Mouse (Mus musculus): ENCODE data around the gene Wdfy4. TPM values are rescaled to one million over a fixed set of nuclear protein-coding genes. Genes with fewer than 3 reads are reported as not detected.

Gene Wdfy4
- polyA plus RNA-seq, 1 experiment from 2014 or later, result 0.19 TPM

GRCm38 (mm10) chr14:33072351-33072750 lies 113.0 kb downstream of the Wdfy4 start:
- Histone ChIP-seq H3K9ac (no peak overlapping the region), H3K27me3 (ENCODE audit: control insufficient read depth, insufficient read depth, low read length) (peaks cover 2% of the 10 kb centered on the region; the same call in 1 of the 2 replicates), H3K4me2 (replicated peaks) (no peak overlapping the region), H3K4me1 (replicated peaks; ENCODE audit: control insufficient read depth, insufficient read depth, low read length) (no peaks in the 10 kb centered on the region), H3K36me3 (replicated peaks; ENCODE audit: control insufficient read depth, insufficient read depth) (no peaks in the 10 kb centered on the region), H3K27ac (no peak overlapping the region), H3K9me3 (ENCODE audit: control insufficient read depth, low read length) (no peaks in the 10 kb centered on the region), H3K4me3 (replicated peaks; ENCODE audit: low read length) (no peak overlapping the region)
- no peak for DNase-seq (ENCODE audit: low spot score)
- no peak for ATAC-seq (ENCODE audit: low FRiP score)
- 91% methylated on average over 7 of the region's 7 CpGs for WGBS

DNA sequence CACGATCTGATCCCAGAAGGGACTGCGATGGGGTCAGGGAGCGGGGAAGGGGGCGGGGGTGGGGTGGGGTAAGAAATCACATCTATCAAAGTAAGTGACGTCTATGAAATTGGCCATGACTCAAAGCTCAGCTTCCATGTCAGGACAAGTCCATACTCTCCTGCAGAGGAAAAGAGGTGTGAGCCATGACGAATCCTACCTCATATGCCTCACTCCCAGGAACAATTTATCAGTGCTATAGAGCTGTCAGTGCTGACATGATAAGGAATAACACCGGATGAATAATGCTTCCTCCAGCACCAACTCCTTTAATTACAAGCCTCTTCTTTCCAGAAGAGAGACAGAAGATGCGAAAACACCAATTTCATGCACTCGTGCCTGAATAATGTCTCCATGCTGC lies 117.6 kb downstream of the Wdfy4 start:
- no peak for DNase-seq (ENCODE audit: low spot score)

DNA sequence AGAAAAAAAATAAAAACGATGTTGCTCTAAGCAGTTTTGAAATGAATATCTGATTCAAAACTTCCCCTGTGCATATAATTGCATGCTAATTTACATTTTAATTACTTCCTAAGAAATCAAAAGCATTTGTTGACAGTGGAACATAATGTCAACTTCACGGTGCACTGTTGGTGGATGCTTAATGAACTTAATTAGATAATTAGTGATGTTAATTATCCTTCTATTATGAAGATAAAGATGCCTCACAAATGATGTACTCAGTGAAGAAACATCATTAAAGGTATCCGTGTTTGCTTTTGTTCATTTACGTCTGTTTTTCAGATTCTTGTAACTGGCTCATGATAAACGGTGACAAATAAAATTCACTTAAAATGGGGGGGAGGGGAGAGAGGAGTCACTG lies 122.3 kb downstream of the Wdfy4 start:
- WGBS, result 46% methylated on average over 5 of the region's 5 CpGs
- DNase-seq (ENCODE audit: low spot score), result no peak

More for the DNA sequence above, 117.6 kb downstream of the Wdfy4 start:
- no peak for ATAC-seq (ENCODE audit: low FRiP score)
- Histone ChIP-seq H3K9ac (no peak overlapping the region), H3K27me3 (ENCODE audit: control insufficient read depth, insufficient read depth, low read length) (peaks cover 2% of the 10 kb centered on the region; the same call in 1 of the 2 replicates), H3K9me3 (ENCODE audit: control insufficient read depth, low read length) (no peaks in the 10 kb centered on the region), H3K4me3 (replicated peaks; ENCODE audit: low read length) (no peak overlapping the region), H3K36me3 (replicated peaks; ENCODE audit: control insufficient read depth, insufficient read depth) (no peaks in the 10 kb centered on the region), H3K4me2 (replicated peaks) (no peak overlapping the region), H3K4me1 (replicated peaks; ENCODE audit: control insufficient read depth, insufficient read depth, low read length) (0 out of 2 replicates have a peak, but pooled peaks cover 3% of the 10 kb centered on the region), H3K27ac (no peak overlapping the region)
- WGBS, result 55% methylated on average over 9 of the region's 9 CpGs

GRCm38 (mm10) chr14:33058881-33059660 lies 126.2 kb downstream of the Wdfy4 start:
- no peak overlapping the region for H3K9ac ChIP-seq
- no peak overlapping the region for H3K27ac ChIP-seq
- WGBS, result 96% methylated on average over 7 of the region's 7 CpGs
- no peak overlapping the region for H3K4me3 ChIP-seq (replicated peaks; ENCODE audit: low read length)
- H3K9me3 ChIP-seq (ENCODE audit: control insufficient read depth, low read length), result no peaks in the 10 kb centered on the region
- no peak for ATAC-seq (ENCODE audit: low FRiP score)
- DNase-seq (ENCODE audit: low spot score), result no peak
- H3K4me1 ChIP-seq (replicated peaks; ENCODE audit: control insufficient read depth, insufficient read depth, low read length), result 0 out of 2 replicates have a peak, but pooled peaks cover 9% of the 10 kb centered on the region
- H3K27me3 ChIP-seq (ENCODE audit: control insufficient read depth, insufficient read depth, low read length), result no peaks in the 10 kb centered on the region
- H3K36me3 ChIP-seq (replicated peaks; ENCODE audit: control insufficient read depth, insufficient read depth), result no peaks in the 10 kb centered on the region
- no peak overlapping the region for H3K4me2 ChIP-seq (replicated peaks)

More for the DNA sequence above, 122.3 kb downstream of the Wdfy4 start:
- Histone ChIP-seq H3K9ac (no peak overlapping the region), H3K4me1 (replicated peaks; ENCODE audit: control insufficient read depth, insufficient read depth, low read length) (0 out of 2 replicates have a peak, but pooled peaks cover 3% of the 10 kb centered on the region), H3K36me3 (replicated peaks; ENCODE audit: control insufficient read depth, insufficient read depth) (no peaks in the 10 kb centered on the region), H3K27me3 (ENCODE audit: control insufficient read depth, insufficient read depth, low read length) (no peaks in the 10 kb centered on the region), H3K9me3 (ENCODE audit: control insufficient read depth, low read length) (no peaks in the 10 kb centered on the region), H3K4me2 (replicated peaks) (no peak overlapping the region), H3K27ac (no peak overlapping the region), H3K4me3 (replicated peaks; ENCODE audit: low read length) (no peak overlapping the region)
- ATAC-seq (ENCODE audit: low FRiP score), result no peak

- H3K9ac ChIP-seq, result no peak overlapping the region
- H3K9me3 ChIP-seq (ENCODE audit: control insufficient read depth, low read length), result no peaks in the 10 kb centered on the region
- DNase-seq (ENCODE audit: low spot score), result no peak
- ATAC-seq (ENCODE audit: low FRiP score), result no peak
- H3K4me3 ChIP-seq (replicated peaks; ENCODE audit: low read length), result no peak overlapping the region
- WGBS, result 29% methylated on average over 8 of the region's 8 CpGs
- no peaks in the 10 kb centered on the region for H3K36me3 ChIP-seq (replicated peaks; ENCODE audit: control insufficient read depth, insufficient read depth)
- H3K4me1 ChIP-seq (replicated peaks; ENCODE audit: control insufficient read depth, insufficient read depth, low read length), result 0 out of 2 replicates have a peak, but pooled peaks cover 12% of the 10 kb centered on the region
- no peak overlapping the region for H3K27ac ChIP-seq
- H3K27me3 ChIP-seq (ENCODE audit: control insufficient read depth, insufficient read depth, low read length), result no peaks in the 10 kb centered on the region
- no peak overlapping the region for H3K4me2 ChIP-seq (replicated peaks)
Measured at GRCm38 (mm10) chr14:33053441-33053840, 131.9 kb downstream of the Wdfy4 start.

DNA sequence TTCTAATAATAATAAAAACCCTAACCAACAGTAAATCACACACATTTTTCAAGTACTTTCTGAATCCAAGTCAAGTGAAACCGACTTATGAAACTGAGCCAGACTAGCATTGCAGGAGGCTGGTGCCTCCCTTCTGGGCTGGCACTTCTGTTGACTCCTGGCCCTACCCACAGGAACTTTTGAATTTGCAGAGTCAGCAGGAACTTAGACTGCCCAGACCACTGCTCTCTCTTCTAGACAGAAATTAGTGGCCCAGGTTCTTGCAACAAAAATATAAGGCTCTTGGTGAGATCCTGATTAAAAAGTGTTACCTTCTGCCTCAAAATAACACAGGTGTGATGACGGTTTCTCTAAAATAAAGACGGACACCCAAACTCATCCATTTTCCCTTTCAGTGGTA lies 140.1 kb downstream of the Wdfy4 start:
- Histone ChIP-seq H3K4me1 (replicated peaks; ENCODE audit: control insufficient read depth, insufficient read depth, low read length) (no peaks in the 10 kb centered on the region), H3K36me3 (replicated peaks; ENCODE audit: control insufficient read depth, insufficient read depth) (no peaks in the 10 kb centered on the region), H3K9me3 (ENCODE audit: control insufficient read depth, low read length) (no peaks in the 10 kb centered on the region), H3K9ac (no peak overlapping the region), H3K27ac (no peak overlapping the region), H3K4me3 (replicated peaks; ENCODE audit: low read length) (no peak overlapping the region), H3K4me2 (replicated peaks) (no peak overlapping the region), H3K27me3 (ENCODE audit: control insufficient read depth, insufficient read depth, low read length) (no peaks in the 10 kb centered on the region)
- WGBS, result 94% methylated on average over 3 of the region's 3 CpGs
- DNase-seq (ENCODE audit: low spot score) (no peak), ATAC-seq (ENCODE audit: low FRiP score) (no peak)

GRCm38 (mm10) chr14:33036811-33037210 lies 148.5 kb downstream of the Wdfy4 start:
- 42% methylated on average over 3 of the region's 3 CpGs for WGBS
- H3K36me3 ChIP-seq (replicated peaks; ENCODE audit: control insufficient read depth, insufficient read depth), result no peaks in the 10 kb centered on the region
- no peaks in the 10 kb centered on the region for H3K27me3 ChIP-seq (ENCODE audit: control insufficient read depth, insufficient read depth, low read length)
- no peak overlapping the region for H3K4me2 ChIP-seq (replicated peaks)
- peaks cover 8% of the 10 kb centered on the region; the same call in 1 of the 2 replicates for H3K4me1 ChIP-seq (replicated peaks; ENCODE audit: control insufficient read depth, insufficient read depth, low read length)
- no peak for ATAC-seq (ENCODE audit: low FRiP score)
- H3K27ac ChIP-seq, result no peak overlapping the region
- no peaks in the 10 kb centered on the region for H3K9me3 ChIP-seq (ENCODE audit: control insufficient read depth, low read length)
- H3K4me3 ChIP-seq (replicated peaks; ENCODE audit: low read length), result no peak overlapping the region
- no peak for DNase-seq (ENCODE audit: low spot score)
- no peak overlapping the region for H3K9ac ChIP-seq

DNA sequence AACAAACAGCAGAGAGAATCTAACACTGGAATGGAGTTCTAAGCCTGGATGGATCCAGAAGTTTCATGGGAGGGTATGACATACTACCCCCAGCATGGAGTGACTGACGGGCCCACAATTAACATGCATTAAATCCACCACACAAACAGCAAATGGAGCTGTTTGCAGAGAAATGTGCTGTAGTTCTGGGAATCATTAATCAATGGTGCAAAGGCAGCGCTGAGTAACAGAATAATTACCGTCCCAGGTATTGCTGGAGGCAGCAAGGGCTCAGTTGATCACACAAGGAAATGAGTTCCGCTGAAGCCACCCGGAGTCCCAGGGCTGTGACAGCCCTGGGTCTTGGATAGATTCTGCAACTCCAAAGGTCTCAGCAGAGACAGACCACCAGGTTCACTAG lies 149.9 kb downstream of the Wdfy4 start:
- Histone ChIP-seq H3K9ac (no peak overlapping the region), H3K36me3 (replicated peaks; ENCODE audit: control insufficient read depth, insufficient read depth) (no peaks in the 10 kb centered on the region), H3K4me2 (replicated peaks) (no peak overlapping the region), H3K27ac (no peak overlapping the region), H3K9me3 (ENCODE audit: control insufficient read depth, low read length) (no peaks in the 10 kb centered on the region), H3K27me3 (ENCODE audit: control insufficient read depth, insufficient read depth, low read length) (no peaks in the 10 kb centered on the region), H3K4me3 (replicated peaks; ENCODE audit: low read length) (no peak overlapping the region), H3K4me1 (replicated peaks; ENCODE audit: control insufficient read depth, insufficient read depth, low read length) (peaks cover 8% of the 10 kb centered on the region; the same call in 1 of the 2 replicates)
- ATAC-seq (ENCODE audit: low FRiP score) (no peak), DNase-seq (ENCODE audit: low spot score) (no peak)
- WGBS, result 60% methylated on average over 5 of the region's 5 CpGs

DNA sequence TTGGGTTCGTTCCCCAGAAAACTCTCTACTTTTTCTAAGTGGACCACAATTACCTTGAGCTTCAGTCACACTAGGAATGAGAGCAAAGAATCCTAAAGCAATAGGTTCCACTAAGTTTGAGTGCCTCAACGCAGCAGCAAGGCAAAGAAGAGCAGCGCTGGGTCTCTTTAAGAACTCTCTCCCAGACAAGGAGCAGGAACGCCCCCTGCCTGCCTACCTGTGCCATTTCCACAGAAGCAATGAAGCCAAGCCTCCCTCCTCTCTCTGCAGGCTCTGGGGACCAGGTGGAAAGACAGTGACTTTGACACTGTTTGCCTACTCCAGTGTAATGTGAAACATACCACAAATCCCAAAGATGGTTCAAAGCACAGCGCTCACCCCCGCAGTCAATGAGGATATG lies 151.9 kb downstream of the Wdfy4 start:
- no peak for ATAC-seq (ENCODE audit: low FRiP score)
- WGBS, result 44% methylated on average over 6 of the region's 6 CpGs

More for the DNA sequence above, 151.9 kb downstream of the Wdfy4 start:
- H3K27me3 ChIP-seq (ENCODE audit: control insufficient read depth, insufficient read depth, low read length), result no peaks in the 10 kb centered on the region
- H3K36me3 ChIP-seq (replicated peaks; ENCODE audit: control insufficient read depth, insufficient read depth), result no peaks in the 10 kb centered on the region
- peak; percentile 54 for DNase-seq (ENCODE audit: low spot score)
- no peak overlapping the region for H3K4me3 ChIP-seq (replicated peaks; ENCODE audit: low read length)
- no peaks in the 10 kb centered on the region for H3K9me3 ChIP-seq (ENCODE audit: control insufficient read depth, low read length)
- no peak overlapping the region for H3K4me2 ChIP-seq (replicated peaks)
- no peak overlapping the region for H3K9ac ChIP-seq
- H3K4me1 ChIP-seq (replicated peaks; ENCODE audit: control insufficient read depth, insufficient read depth, low read length), result peaks cover 8% of the 10 kb centered on the region; the same call in 1 of the 2 replicates
- no peak overlapping the region for H3K27ac ChIP-seq

All from hindbrain, embryonic 14.5 days (tissue).